Mouse (Mus musculus): ENCODE data around the gene Fmnl1.

DNA sequence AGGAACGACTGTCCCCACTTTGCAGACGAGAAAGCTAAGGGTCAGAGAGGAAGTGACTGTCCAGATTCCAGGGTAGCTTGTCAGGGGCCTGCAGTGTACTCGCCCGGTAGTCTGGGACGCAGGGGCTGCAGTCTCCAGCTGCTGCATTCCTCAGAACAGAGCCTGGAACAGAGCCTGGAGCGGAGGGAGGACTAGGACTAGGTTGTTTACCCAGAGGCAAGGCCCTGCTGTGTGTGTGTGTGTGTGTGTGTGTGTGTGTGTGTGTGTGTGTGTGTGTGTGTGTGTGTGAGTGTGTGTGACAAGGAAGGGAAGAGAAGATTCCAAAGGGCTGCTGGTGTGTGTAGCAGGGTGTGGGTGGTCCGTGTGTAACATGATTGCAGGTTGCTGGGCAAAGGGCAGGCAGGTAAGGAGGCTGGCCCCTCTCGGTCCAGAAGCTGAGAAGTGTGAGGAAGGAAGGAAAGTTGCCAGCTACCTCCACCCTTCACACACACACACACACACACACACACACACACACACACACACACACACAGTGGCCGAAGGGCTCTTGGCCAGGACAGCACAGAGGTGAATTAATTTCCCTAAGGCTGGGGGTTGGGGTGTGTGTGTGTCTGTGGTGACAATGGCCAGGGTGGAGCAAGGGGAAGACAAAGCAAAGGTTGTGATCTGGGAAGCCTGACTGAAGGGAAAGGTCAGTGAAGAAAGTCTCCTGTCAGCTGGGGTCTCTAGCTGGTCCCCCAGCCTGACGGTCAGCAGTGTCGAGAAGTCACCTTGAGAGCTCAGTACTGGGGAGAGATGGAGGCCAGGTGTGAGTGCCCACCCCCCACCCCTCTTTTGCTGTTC lies 29.6 kb upstream of the Fmnl1 start:
- TF ChIP-seq CTCF (IDR thresholded peaks at IDR 0.05; ENCODE audit: low read depth, low read length), result no peak
- TF ChIP-seq POLR2A (IDR thresholded peaks at IDR 0.05; ENCODE audit: extremely low read depth, insufficient read depth, low read length), result no peak

All from liver, adult 2 months (tissue).